Mouse (Mus musculus) lung, embryonic 15.5 days (tissue): ENCODE measurements around the gene Olfr801. TPM values are rescaled to one million over a fixed set of nuclear protein-coding genes. Genes with fewer than 3 reads are reported as not detected.

Experiments
- ATAC-seq: fragments of 200-750 bp; cut with Nextera tagmentation; 2 replicates; pipeline ENCODE4 v1.8.0; 2017; ENCODE audit warnings: moderate number of reproducible peaks, borderline replicate concordance; ENCODE audit not compliant: low FRiP score, low TSS enrichment; ENCODE audit errors: extremely low read depth
- H3K27ac ChIP-seq: fragments of 300-500 bp; sonication (generic); 2 replicates; pipeline ENCODE4 v1.5.1; 2015; ENCODE audit warnings: moderate library complexity, mild to moderate bottlenecking, inconsistent platforms
- H3K27me3 ChIP-seq: fragments of 300-500 bp; sonication (generic); 2 replicates; pipeline ENCODE4 v1.6.1; 2015; ENCODE audit warnings: inconsistent platforms
- H3K36me3 ChIP-seq: fragments of 300-500 bp; sonication (generic); 2 replicates; pipeline ENCODE4 v1.6.1; 2015; ENCODE audit warnings: inconsistent platforms
- H3K4me1 ChIP-seq: fragments of 300-500 bp; sonication (generic); 2 replicates; pipeline ENCODE4 v1.6.1; 2015; ENCODE audit warnings: inconsistent platforms
- H3K4me2 ChIP-seq: fragments of 300-500 bp; sonication (generic); 2 replicates; pipeline ENCODE4 v1.6.1; 2015; ENCODE audit warnings: inconsistent platforms, mild to moderate bottlenecking, moderate library complexity
- H3K4me3 ChIP-seq: fragments of 300-500 bp; sonication (generic); 2 replicates; pipeline ENCODE4 v1.5.1; 2015; ENCODE audit warnings: mild to moderate bottlenecking, inconsistent platforms
- H3K9ac ChIP-seq: fragments of 300-500 bp; sonication (generic); 2 replicates; pipeline ENCODE4 v1.6.1; 2015; ENCODE audit warnings: inconsistent platforms
- H3K9me3 ChIP-seq: fragments of 300-500 bp; sonication (generic); 2 replicates; pipeline ENCODE4 v1.6.1; 2016; ENCODE audit warnings: inconsistent platforms
- WGBS: fragments of 180-500 bp; shearing (Covaris S2); methylation state at CpG from one replicate; pipeline ENCODE4 v1.1.7; 2015; 5-methylcytosine and 5-hydroxymethylcytosine counted together
- polyA plus RNA-seq: library from polyadenylated mRNA; unstranded; fragments of >200 nt; fragmentation: Nextera tagmentation; extraction: Ambion mirVana; gene quantifications from 2 replicates; pipeline ENCODE4 v1.2.1, GENCODE M21; 2015

Olfr801 gene
- not detected in 2 replicates for polyA plus RNA-seq

DNA sequence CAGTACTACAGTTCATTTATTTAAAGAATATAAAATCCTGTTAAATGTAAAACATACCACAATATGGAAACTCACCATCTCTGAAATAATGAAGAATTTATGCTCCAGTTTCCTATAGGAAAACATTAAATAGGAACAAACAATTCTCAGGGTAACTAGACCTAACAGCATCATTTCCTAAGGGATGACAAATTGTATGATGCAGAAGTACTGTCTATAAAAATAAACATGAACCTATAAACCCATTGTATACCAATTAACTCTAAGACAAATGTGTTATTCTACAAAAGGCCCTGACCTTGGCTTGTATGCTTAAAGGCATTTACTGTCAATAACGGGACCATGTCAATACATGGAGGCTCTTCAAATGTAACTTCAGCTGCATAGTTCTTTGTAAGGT lies at the start of gene Olfr801:
Gene Olfr801, minus strand, starts transcription at position 101 of the 400 bp plus-strand sequence.
- Histone ChIP-seq H3K27ac (no peak within 1 kb of the TSS), H3K36me3 (no peaks in the 10 kb centered on the region), H3K4me2 (no peak within 1 kb of the TSS), H3K27me3 (no peaks in the 10 kb centered on the region), H3K4me3 (no peak within 1 kb of the TSS), H3K4me1 (no peaks in the 10 kb centered on the region), H3K9ac (no peak within 1 kb of the TSS), H3K9me3 (no peaks in the 10 kb centered on the region)
- ATAC-seq = no peak
- 42% methylated on average over 1 of the region's 1 CpGs for WGBS

- no peak within 1 kb of the TSS for H3K9ac ChIP-seq
- no peak for ATAC-seq
- H3K4me3 ChIP-seq = no peak within 1 kb of the TSS
- no peaks in the 10 kb centered on the region for H3K36me3 ChIP-seq
- no peak within 1 kb of the TSS for H3K4me2 ChIP-seq
- no peaks in the 10 kb centered on the region for H3K9me3 ChIP-seq
- no peaks in the 10 kb centered on the region for H3K4me1 ChIP-seq
- no peaks in the 10 kb centered on the region for H3K27me3 ChIP-seq
- no peak within 1 kb of the TSS for H3K27ac ChIP-seq
Observed at GRCm38 (mm10) chr10:129702910-129703309, 29.2 kb upstream of the Olfr801 start, which contains the start of gene Olfr804. Gene Olfr804, plus strand, starts transcription at chr10:129703210.

DNA sequence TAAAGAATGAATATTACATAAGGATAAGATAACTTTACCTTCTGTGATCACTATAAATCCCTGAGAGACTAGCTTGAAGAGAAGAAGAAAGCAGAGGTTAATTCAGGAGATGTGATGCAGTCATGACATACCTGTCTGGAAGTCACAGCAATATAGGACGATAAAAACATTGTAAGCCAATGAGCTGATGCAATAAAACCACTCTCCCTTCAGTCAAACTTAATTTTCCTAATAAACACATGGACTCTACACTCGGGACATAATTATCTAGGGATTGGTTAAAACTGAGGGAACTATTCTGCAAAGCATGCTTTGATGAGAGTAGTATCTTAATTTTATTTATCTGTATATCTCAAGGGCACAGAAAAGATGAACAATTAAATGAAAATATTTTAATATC lies 20.5 kb upstream of the Olfr801 start, which contains the start of gene Olfr803:
Gene Olfr803, minus strand, starts transcription at position 101 of the 400 bp plus-strand sequence.
- no peak for ATAC-seq
- H3K4me3 ChIP-seq = no peak within 1 kb of the TSS
- H3K4me1 ChIP-seq = no peaks in the 10 kb centered on the region
- H3K27me3 ChIP-seq = no peaks in the 10 kb centered on the region
- no peak within 1 kb of the TSS for H3K27ac ChIP-seq
- no peak within 1 kb of the TSS for H3K4me2 ChIP-seq
- H3K9me3 ChIP-seq = no peaks in the 10 kb centered on the region
- 71% methylated on average over 2 of the region's 2 CpGs for WGBS
- H3K36me3 ChIP-seq = no peaks in the 10 kb centered on the region
- no peak within 1 kb of the TSS for H3K9ac ChIP-seq

- H3K27me3 ChIP-seq = no peaks in the 10 kb centered on the region
- H3K9ac ChIP-seq = no peak within 1 kb of the TSS
- H3K4me2 ChIP-seq = no peak within 1 kb of the TSS
- H3K4me3 ChIP-seq = no peak within 1 kb of the TSS
- H3K27ac ChIP-seq = no peak within 1 kb of the TSS
- no peaks in the 10 kb centered on the region for H3K36me3 ChIP-seq
- WGBS = 39% methylated on average over 1 of the region's 1 CpGs
- H3K9me3 ChIP-seq = no peaks in the 10 kb centered on the region
- no peaks in the 10 kb centered on the region for H3K4me1 ChIP-seq
- no peak for ATAC-seq
Observed at GRCm38 (mm10) chr10:129688069-129688468, 14.4 kb upstream of the Olfr801 start, which contains the start of gene Olfr802. Gene Olfr802, minus strand, starts transcription at chr10:129688169.

GRCm38 (mm10) chr10:129657394-129657793 lies 16.3 kb downstream of the Olfr801 start, which contains the start of gene Olfr800:
Gene Olfr800, plus strand, starts transcription at chr10:129657694.
- Histone ChIP-seq H3K27me3 (no peaks in the 10 kb centered on the region), H3K27ac (no peak within 1 kb of the TSS), H3K4me3 (no peak within 1 kb of the TSS), H3K4me2 (no peak within 1 kb of the TSS), H3K36me3 (no peaks in the 10 kb centered on the region), H3K9ac (no peak within 1 kb of the TSS), H3K4me1 (no peaks in the 10 kb centered on the region), H3K9me3 (no peaks in the 10 kb centered on the region)
- no peak for ATAC-seq

GRCm38 (mm10) chr10:129651763-129652162 lies 21.9 kb downstream of the Olfr801 start:
- Histone ChIP-seq H3K9me3 (no peaks in the 10 kb centered on the region), H3K4me1 (no peaks in the 10 kb centered on the region), H3K27ac (no peak overlapping the region), H3K27me3 (no peaks in the 10 kb centered on the region), H3K9ac (no peak overlapping the region), H3K4me2 (no peak overlapping the region), H3K4me3 (no peak overlapping the region), H3K36me3 (no peaks in the 10 kb centered on the region)
- WGBS = 80% methylated on average over 1 of the region's 1 CpGs
- no peak for ATAC-seq

DNA sequence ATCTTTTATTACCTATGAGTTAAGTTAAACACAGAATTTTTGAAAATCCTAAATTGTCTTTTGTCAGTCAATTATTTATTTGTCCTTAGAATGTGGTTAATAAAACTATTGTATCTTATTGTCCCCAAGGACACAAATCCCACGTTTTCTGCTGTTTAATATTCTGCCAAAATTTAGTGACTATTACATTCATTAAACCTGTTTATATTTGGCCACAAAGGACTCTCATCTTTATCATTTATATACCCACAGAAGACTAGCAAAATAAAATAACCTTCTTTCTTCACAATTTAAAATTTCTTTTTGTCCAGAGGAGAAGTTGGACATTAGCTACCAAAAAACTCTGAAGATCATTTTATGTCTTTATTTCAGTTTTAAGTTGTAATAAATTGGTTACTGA lies 36.5 kb downstream of the Olfr801 start, which contains the start of gene Olfr799:
Gene Olfr799, plus strand, starts transcription at position 301 of the 400 bp plus-strand sequence.
- H3K9me3 ChIP-seq = no peaks in the 10 kb centered on the region
- no peaks in the 10 kb centered on the region for H3K27me3 ChIP-seq
- H3K27ac ChIP-seq = no peak within 1 kb of the TSS
- H3K36me3 ChIP-seq = no peaks in the 10 kb centered on the region
- H3K4me2 ChIP-seq = no peak within 1 kb of the TSS
- no peak within 1 kb of the TSS for H3K9ac ChIP-seq
- no peak for ATAC-seq
- WGBS = 15% methylated on average over 1 of the region's 1 CpGs
- no peaks in the 10 kb centered on the region for H3K4me1 ChIP-seq
- H3K4me3 ChIP-seq = no peak within 1 kb of the TSS

GRCm38 (mm10) chr10:129627834-129628233 lies 45.8 kb downstream of the Olfr801 start, which contains the start of gene Olfr798:
Gene Olfr798, minus strand, starts transcription at chr10:129627934.
- H3K27ac ChIP-seq = no peak within 1 kb of the TSS
- ATAC-seq = no peak
- H3K27me3 ChIP-seq = no peaks in the 10 kb centered on the region
- no peak within 1 kb of the TSS for H3K9ac ChIP-seq
- H3K4me2 ChIP-seq = no peak within 1 kb of the TSS
- H3K9me3 ChIP-seq = no peaks in the 10 kb centered on the region
- H3K4me1 ChIP-seq = no peaks in the 10 kb centered on the region
- no peaks in the 10 kb centered on the region for H3K36me3 ChIP-seq
- WGBS = 73% methylated on average over 1 of the region's 1 CpGs
- no peak within 1 kb of the TSS for H3K4me3 ChIP-seq

DNA sequence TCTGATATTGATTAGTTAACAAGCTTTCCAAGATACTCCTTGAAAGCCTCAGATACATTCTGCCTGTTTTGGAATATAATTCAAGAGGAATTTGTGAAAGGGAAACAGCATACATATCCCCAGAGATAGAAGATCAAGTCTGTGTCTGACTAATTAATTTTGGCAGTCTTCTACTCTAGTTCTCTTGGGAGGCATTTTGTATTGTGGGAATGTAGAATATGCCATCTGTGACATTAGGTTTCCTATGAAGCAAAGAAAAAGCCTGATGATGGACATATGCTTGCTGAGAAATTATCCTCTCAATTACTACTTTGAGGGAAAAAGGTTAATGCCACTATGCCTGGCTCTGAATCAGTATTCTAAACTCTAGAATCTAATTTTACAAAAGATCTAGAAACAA lies 50.4 kb downstream of the Olfr801 start:
- no peak overlapping the region for H3K27ac ChIP-seq
- H3K9ac ChIP-seq = no peak overlapping the region

DNA sequence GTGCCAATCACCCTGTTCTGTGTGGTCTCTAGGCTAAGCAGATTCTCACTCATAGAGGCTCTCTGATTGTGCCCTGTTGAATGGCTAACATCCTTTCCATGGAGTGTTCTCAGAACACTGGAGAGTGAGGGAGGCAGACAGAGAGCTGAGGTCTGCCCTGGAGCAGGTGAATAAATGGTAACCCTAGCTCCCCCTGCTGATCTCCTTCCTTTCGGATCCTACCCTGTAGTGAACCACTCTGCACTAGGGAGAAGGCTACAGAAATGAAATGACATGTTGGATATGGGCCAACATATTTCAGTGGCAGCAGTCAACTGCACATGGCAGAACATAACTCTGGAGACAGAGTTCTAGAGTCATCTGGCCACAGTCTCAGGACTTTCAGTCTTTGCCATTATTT lies 51.9 kb downstream of the Olfr801 start:
- no peaks in the 10 kb centered on the region for H3K36me3 ChIP-seq
- no peak overlapping the region for H3K9ac ChIP-seq
- WGBS = 15% methylated on average over 1 of the region's 1 CpGs
- no peaks in the 10 kb centered on the region for H3K9me3 ChIP-seq
- H3K27ac ChIP-seq = no peak overlapping the region
- no peaks in the 10 kb centered on the region for H3K27me3 ChIP-seq
- no peaks in the 10 kb centered on the region for H3K4me1 ChIP-seq
- no peak overlapping the region for H3K4me3 ChIP-seq
- H3K4me2 ChIP-seq = no peak overlapping the region
- ATAC-seq = no peak

More for the DNA sequence above, 50.4 kb downstream of the Olfr801 start:
- no peak for ATAC-seq
- Histone ChIP-seq H3K4me3 (no peak overlapping the region), H3K4me2 (no peak overlapping the region), H3K36me3 (no peaks in the 10 kb centered on the region), H3K9me3 (no peaks in the 10 kb centered on the region), H3K4me1 (no peaks in the 10 kb centered on the region), H3K27me3 (no peaks in the 10 kb centered on the region)

Other genes starting within 250 kb of the Olfr801 start
- gene Olfr786, start 246.6 kb downstream of the Olfr801 start, polyA plus RNA-seq = not detected in 2 replicates
- gene Olfr787, start 212.0 kb downstream of the Olfr801 start, polyA plus RNA-seq = not detected in 2 replicates
- not detected in 2 replicates for gene Olfr788, start 202.9 kb downstream of the Olfr801 start, polyA plus RNA-seq
- gene Olfr789, start 189.1 kb downstream of the Olfr801 start, polyA plus RNA-seq = not detected in 2 replicates
- gene Olfr790, start 175.4 kb downstream of the Olfr801 start, polyA plus RNA-seq = not detected in 2 replicates
- gene Olfr791, start 152.1 kb downstream of the Olfr801 start, polyA plus RNA-seq = not detected in 2 replicates
- gene Olfr792, start 134.7 kb downstream of the Olfr801 start, polyA plus RNA-seq = not detected in 2 replicates
- not detected in 2 replicates for gene Olfr794, start 106.2 kb downstream of the Olfr801 start, polyA plus RNA-seq
- not detected in 2 replicates for gene Olfr796, start 61.3 kb downstream of the Olfr801 start, polyA plus RNA-seq
- gene Olfr798, start 45.9 kb downstream of the Olfr801 start, polyA plus RNA-seq = not detected in 2 replicates
- not detected in 2 replicates for gene Olfr799, start 36.4 kb downstream of the Olfr801 start, polyA plus RNA-seq
- not detected in 2 replicates for gene Olfr800, start 16.2 kb downstream of the Olfr801 start, polyA plus RNA-seq
- gene Olfr802, start 14.3 kb upstream of the Olfr801 start, polyA plus RNA-seq = not detected in 2 replicates
- gene Olfr803, start 20.4 kb upstream of the Olfr801 start, polyA plus RNA-seq = not detected in 2 replicates
- gene Olfr804, start 29.3 kb upstream of the Olfr801 start, polyA plus RNA-seq = not detected in 2 replicates
- not detected in 2 replicates for gene Olfr805, start 55.5 kb upstream of the Olfr801 start, polyA plus RNA-seq
- not detected in 2 replicates for gene Olfr806, start 68.1 kb upstream of the Olfr801 start, polyA plus RNA-seq
- gene Olfr807, start 83.9 kb upstream of the Olfr801 start, polyA plus RNA-seq = not detected in 2 replicates
- not detected in 2 replicates for gene Olfr808, start 91.6 kb upstream of the Olfr801 start, polyA plus RNA-seq
- not detected in 2 replicates for gene Olfr809, start 100.8 kb upstream of the Olfr801 start, polyA plus RNA-seq
- not detected in 2 replicates for gene Olfr810, start 121.1 kb upstream of the Olfr801 start, polyA plus RNA-seq
- not detected in 2 replicates for gene Olfr811, start 130.5 kb upstream of the Olfr801 start, polyA plus RNA-seq
- not detected in 2 replicates for gene Olfr812, start 172.2 kb upstream of the Olfr801 start, polyA plus RNA-seq
- not detected in 2 replicates for gene Olfr813, start 181.5 kb upstream of the Olfr801 start, polyA plus RNA-seq
- not detected in 2 replicates for gene Olfr814, start 206.0 kb upstream of the Olfr801 start, polyA plus RNA-seq
- not detected in 2 replicates for gene Olfr815, start 232.0 kb upstream of the Olfr801 start, polyA plus RNA-seq
- not detected in 2 replicates for gene Olfr816, start 241.7 kb upstream of the Olfr801 start, polyA plus RNA-seq